Mouse (Mus musculus): Measurements from ENCODE around the gene Ciao2a. TPM values are rescaled to one million over a fixed set of nuclear protein-coding genes. Genes with fewer than 3 reads are reported as not detected.

Gene Ciao2a
- 10 to 100 TPM; 59.4 to 69.3 TPM for total RNA-seq (2021)
- long read RNA-seq, experiment 1, transcript Ciao2a-201 (5 exons, 1,240 nt) = major isoform, 92 of 96 reads
- long read RNA-seq, experiment 1, partial matches to known transcripts = 0 of 96 reads
- long read RNA-seq, experiment 1, other reads (novel, unspliced or antisense) = 4 of 96 reads
- long read RNA-seq, experiment 2, transcript Ciao2a-201 (5 exons, 1,240 nt) = major isoform, 74 of 79 reads
- long read RNA-seq, experiment 2, partial matches to known transcripts = 0 of 79 reads
- long read RNA-seq, experiment 2, other reads (novel, unspliced or antisense) = 5 of 79 reads

- peak; percentile 90 to 92 for DNase-seq
- intact Hi-C loops (cut with DNase I) = no loop called here
Measured at GRCm38 (mm10) chr9:66126456-66127192, at the start of gene Ciao2a, which contains the start of gene Snx1. Gene Ciao2a (plus strand): TSS chr9:66126611. Gene Snx1 (minus strand): TSS chr9:66126587.

GRCm38 (mm10) chr9:66078072-66078471, 48.3 kb upstream of the Ciao2a start:
- intact Hi-C loops (cut with DNase I) = no loop called here
- DNase-seq = no peak

GRCm38 (mm10) chr9:66078493-66078892, 47.9 kb upstream of the Ciao2a start:
- DNase-seq = no peak
- intact Hi-C loops (cut with DNase I) = no loop called here

- DNase-seq = no peak
- intact Hi-C loops (cut with DNase I) = loop anchor here (10.0 kb wide), 1 partner anchor 176 kb away; the partner anchor contains the start of genes Csnk1g1 and Trip4
Measured at GRCm38 (mm10) chr9:66080804-66081459, 45.5 kb upstream of the Ciao2a start.

GRCm38 (mm10) chr9:66081999-66082398, 44.4 kb upstream of the Ciao2a start:
- no peak for DNase-seq
- intact Hi-C loops (cut with DNase I) = loop anchor here (10.0 kb wide), 1 partner anchor 177 kb away; the partner anchor contains the start of genes Csnk1g1 and Trip4

- intact Hi-C loops (cut with DNase I) = loop anchor here (10.0 kb wide), 1 partner anchor 179 kb away; the partner anchor contains the start of genes Csnk1g1 and Trip4
- DNase-seq = no peak
Measured at GRCm38 (mm10) chr9:66084171-66084570, 42.2 kb upstream of the Ciao2a start.

GRCm38 (mm10) chr9:66087062-66087461, 39.3 kb upstream of the Ciao2a start:
- intact Hi-C loops (cut with DNase I) = loop anchor here (10.0 kb wide), 1 partner anchor 182 kb away; the partner anchor contains the start of genes Csnk1g1 and Trip4

GRCm38 (mm10) chr9:66088411-66088810, 38.0 kb upstream of the Ciao2a start:
- intact Hi-C loops (cut with DNase I) = loop anchor here (10.0 kb wide), 1 partner anchor 184 kb away; the partner anchor contains the start of genes Csnk1g1 and Trip4
- peak; percentile 57 to 69 for DNase-seq

More at GRCm38 (mm10) chr9:66087062-66087461, 39.3 kb upstream of the Ciao2a start:
- no peak for DNase-seq

- DNase-seq = no peak
- intact Hi-C loops (cut with DNase I) = no loop called here
Measured at GRCm38 (mm10) chr9:66090593-66091244, 35.7 kb upstream of the Ciao2a start.

GRCm38 (mm10) chr9:66091327-66092231, 34.8 kb upstream of the Ciao2a start:
- no peak for DNase-seq
- intact Hi-C loops (cut with DNase I) = no loop called here

- intact Hi-C loops (cut with DNase I) = no loop called here
Measured at GRCm38 (mm10) chr9:66092664-66093063, 33.7 kb upstream of the Ciao2a start.

GRCm38 (mm10) chr9:66101577-66101976, 24.8 kb upstream of the Ciao2a start:
- no peak for DNase-seq
- intact Hi-C loops (cut with DNase I) = no loop called here

More at GRCm38 (mm10) chr9:66092664-66093063, 33.7 kb upstream of the Ciao2a start:
- no peak for DNase-seq

- DNase-seq = no peak
- intact Hi-C loops (cut with DNase I) = no loop called here
Measured at GRCm38 (mm10) chr9:66102668-66103067, 23.7 kb upstream of the Ciao2a start.

GRCm38 (mm10) chr9:66104601-66105000, 21.8 kb upstream of the Ciao2a start:
- no peak for DNase-seq
- intact Hi-C loops (cut with DNase I) = no loop called here

GRCm38 (mm10) chr9:66105168-66105567, 21.2 kb upstream of the Ciao2a start:
- no peak for DNase-seq
- intact Hi-C loops (cut with DNase I) = no loop called here

- no peak for DNase-seq
- intact Hi-C loops (cut with DNase I) = no loop called here
Measured at GRCm38 (mm10) chr9:66109574-66109973, 16.8 kb upstream of the Ciao2a start.

GRCm38 (mm10) chr9:66110126-66110525, 16.3 kb upstream of the Ciao2a start:
- DNase-seq = no peak

GRCm38 (mm10) chr9:66110611-66111379, 15.6 kb upstream of the Ciao2a start:
- no peak for DNase-seq
- intact Hi-C loops (cut with DNase I) = no loop called here

More at GRCm38 (mm10) chr9:66110126-66110525, 16.3 kb upstream of the Ciao2a start:
- intact Hi-C loops (cut with DNase I) = no loop called here

Data from heart, postnatal 14 days (tissue).